Mouse (Mus musculus): ENCODE results near the gene Myadm. TPM values are rescaled to one million over a fixed set of nuclear protein-coding genes. Genes with fewer than 3 reads are reported as not detected.

Gene Myadm
- total RNA-seq, 2 experiments from 2014 or later: 21.1 to 38.5 TPM

Other genes starting within 250 kb of the Myadm start
- gene AU018091, start 119.9 kb upstream of the Myadm start, total RNA-seq (2021): not detected
- not detected for gene Nlrp12, start 39.3 kb upstream of the Myadm start, total RNA-seq (2021)
- under 1 TPM; 0.30 to 0.76 TPM for gene Prkcg, start 99 bp downstream of the Myadm start, total RNA-seq (2021)
- gene Cacng7, start 43.9 kb downstream of the Myadm start, total RNA-seq (2021): 10 to 100 TPM; 11.0 to 11.6 TPM
- gene Cacng8, start 101.6 kb downstream of the Myadm start, total RNA-seq (2021): not detected
- gene Cacng6, start 135.1 kb downstream of the Myadm start, total RNA-seq (2021): 100 to 1,000 TPM; 125 to 129 TPM
- gene Tarm1, start 213.5 kb downstream of the Myadm start, total RNA-seq (2021): under 1 TPM in 1 of 2 experiments, not detected in 1; 0.14 TPM

All from gastrocnemius, adult 18-20 months (tissue).